Mouse (Mus musculus): ENCODE results near the gene Olfr1445.

Olfr1445 gene

DNA sequence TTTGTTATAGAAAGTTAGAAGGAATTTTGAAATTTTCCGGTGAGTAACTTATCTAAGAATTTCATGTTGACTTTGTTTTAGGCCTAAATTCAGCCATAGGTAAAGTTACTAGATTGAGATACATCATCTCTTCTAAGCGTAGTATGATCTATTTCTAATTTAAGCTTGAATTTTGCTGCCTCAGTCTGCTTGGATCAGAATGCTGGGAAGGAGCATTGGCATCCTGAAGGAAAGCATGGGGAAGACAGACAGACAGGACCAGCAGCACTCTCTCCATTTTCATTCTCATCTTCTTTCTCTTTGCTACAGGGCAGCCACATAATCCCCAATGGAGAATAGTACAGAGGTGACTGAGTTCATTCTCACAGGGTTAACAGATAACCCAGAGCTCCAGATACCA, at the start of gene Olfr1445:
Gene Olfr1445 (plus strand): TSS at position 301 of the 400 bp plus-strand sequence.
- no peak for DNase-seq (ENCODE audit: low spot score)

DNA sequence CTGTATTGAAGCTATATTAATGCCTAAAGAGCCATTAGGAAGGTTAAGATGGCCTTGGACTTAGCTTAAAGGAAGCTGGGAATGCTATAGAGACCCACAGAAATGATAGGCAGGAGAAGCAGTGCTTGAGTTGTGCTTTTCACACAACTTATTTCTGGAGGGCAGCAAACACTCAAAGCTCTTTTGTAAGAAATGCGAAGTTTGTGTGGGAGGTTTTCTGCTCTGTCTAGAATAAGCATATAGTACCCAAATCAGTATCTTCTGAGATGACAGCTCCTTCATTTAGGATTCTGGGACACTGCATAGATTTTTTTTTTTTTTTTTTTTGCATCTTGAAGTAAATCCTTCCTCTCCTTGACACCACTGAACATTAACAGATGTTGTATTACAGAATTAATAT, 45.1 kb upstream of the Olfr1445 start:
- DNase-seq (ENCODE audit: low spot score) = no peak

DNA sequence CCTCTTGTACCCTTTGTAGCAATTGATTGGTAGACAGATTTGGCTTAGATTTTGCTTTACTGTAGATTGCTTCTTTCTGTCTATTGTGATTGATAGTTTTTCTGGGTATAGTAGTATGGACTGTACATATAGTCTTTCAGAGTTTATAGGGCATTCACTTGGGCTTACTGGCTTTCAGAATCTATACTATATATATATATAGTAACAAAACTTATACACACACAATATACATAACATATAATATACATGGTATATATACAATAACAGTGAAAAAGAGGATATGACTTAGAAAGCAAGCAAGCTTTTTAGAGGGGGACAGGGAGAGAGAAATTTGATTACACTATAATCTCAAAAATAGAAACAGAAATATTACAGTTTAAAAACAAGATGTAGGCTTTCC, 37.3 kb upstream of the Olfr1445 start, which contains the start of gene Gm5244:
Gene Gm5244 (plus strand): TSS at position 301 of the 400 bp plus-strand sequence.
- no peak for DNase-seq (ENCODE audit: low spot score)

- no peak for DNase-seq (ENCODE audit: low spot score)
Measured at GRCm38 (mm10) chr19:12856983-12857382, 26.7 kb upstream of the Olfr1445 start, which contains the start of gene Olfr1444. Olfr1444 (plus strand) TSS chr19:12857283.

- DNase-seq (ENCODE audit: low spot score) = no peak
Measured at GRCm38 (mm10) chr19:12893424-12893823, 9.8 kb downstream of the Olfr1445 start, which contains the start of gene Olfr1446. Olfr1446 (minus strand) TSS chr19:12893524.

GRCm38 (mm10) chr19:12903643-12904042, 20.0 kb downstream of the Olfr1445 start, which contains the start of gene Olfr1447:
Olfr1447 (minus strand) TSS chr19:12903743.
- DNase-seq (ENCODE audit: low spot score) = no peak

- no peak for DNase-seq (ENCODE audit: low spot score)
Measured at GRCm38 (mm10) chr19:12924319-12924718, 40.7 kb downstream of the Olfr1445 start, which contains the start of gene Olfr1448. Olfr1448 (minus strand) TSS chr19:12924419.

GRCm38 (mm10) chr19:12930540-12930939, 46.9 kb downstream of the Olfr1445 start, which contains the start of gene Olfr1449:
Olfr1449 (plus strand) TSS chr19:12930840.
- no peak for DNase-seq (ENCODE audit: low spot score)
